In the genomic region with DNA sequence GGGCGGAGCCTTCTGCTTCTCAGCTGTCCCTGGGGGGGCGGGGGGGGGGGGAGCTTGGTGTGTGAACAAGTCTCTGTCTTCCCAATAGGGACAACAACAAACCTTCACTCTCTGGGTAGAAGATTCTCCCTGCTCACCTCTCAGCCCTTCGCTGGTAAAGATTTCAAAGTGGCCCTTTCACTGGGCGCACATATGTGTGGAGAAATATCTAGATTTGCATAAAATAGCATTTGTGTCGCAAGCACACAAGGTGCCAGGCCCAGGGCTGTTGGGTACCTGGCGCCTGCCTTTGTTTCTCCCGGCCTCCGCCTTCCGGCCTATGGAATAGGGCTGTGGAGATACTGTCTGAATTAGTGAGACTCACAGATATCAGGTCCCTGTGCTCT, we compare ENCODE assay signal across 9 mouse cellular contexts. TPM values are rescaled to one million over a fixed set of nuclear protein-coding genes. Genes with fewer than 3 reads are reported as not detected.
DNase-seq lines count a peak whose midpoint lies in the region; ATAC-seq and TF ChIP-seq lines count a peak whose summit lies in the region.
"Had no signal": no experiment of that assay in that cellular context is flagged by ENCODE, and none has a peak within 500 bp of the region (broad histone marks: within the 10 kb centered on the region; RNA-seq: fewer than 3 reads in every experiment).

No protein-coding gene starts in this region.

- no peaks in the 10 kb centered on the region for H3K27me3 ChIP-seq in forebrain, embryonic 12.5 days
- no peaks in the 10 kb centered on the region for H3K27me3 ChIP-seq in forebrain, embryonic 13.5 days
- H3K27me3 ChIP-seq in kidney, embryonic 16.5 days (ENCODE audit: insufficient read depth, low read length): no peaks in the 10 kb centered on the region
- no peaks in the 10 kb centered on the region for H3K27me3 ChIP-seq in MEL (ENCODE audit: control insufficient read depth in 1 of 2, insufficient read depth in 2 of 2, low read length in 2 of 2)
- H3K27me3 ChIP-seq in limb, embryonic 13.5 days: no peaks in the 10 kb centered on the region
- H3K27me3 ChIP-seq: neural tube, embryonic 15.5 days had no signal

- no peak for TF ChIP-seq EP300 in MEL (IDR thresholded peaks at IDR 0.05; ENCODE audit: low read depth in 1 of 2, low read length in 2 of 2)

- TF ChIP-seq POLR2A in MEL (IDR thresholded peaks at IDR 0.05; ENCODE audit: control insufficient read depth in 1 of 2, insufficient read depth in 1 of 2, low read depth in 1 of 2, low read length in 2 of 2, poor library complexity in 1 of 2): no peak

- H3K9ac ChIP-seq in forebrain, embryonic 12.5 days: no peak overlapping the region
- no peak overlapping the region for H3K9ac ChIP-seq in forebrain, embryonic 13.5 days
- peak overlapping the region; percentile 34; the same call in 1 of the 2 replicates for H3K9ac ChIP-seq in kidney, embryonic 16.5 days (replicated peaks; ENCODE audit: low read length)
- H3K9ac ChIP-seq in MEL (ENCODE audit: control insufficient read depth, low read depth, low read length, poor library complexity, severe bottlenecking): peak overlapping the region; percentile 49
- H3K9ac ChIP-seq in limb, embryonic 13.5 days: no peak overlapping the region
- H3K9ac ChIP-seq: neural tube, embryonic 15.5 days had no signal

- no peaks in the 10 kb centered on the region for H3K9me3 ChIP-seq in forebrain, embryonic 12.5 days
- H3K9me3 ChIP-seq in forebrain, embryonic 13.5 days (replicated peaks): no peaks in the 10 kb centered on the region
- peaks cover 3% of the 10 kb centered on the region; the same call in 1 of the 2 replicates for H3K9me3 ChIP-seq in kidney, embryonic 16.5 days (ENCODE audit: low read length)
- H3K9me3 ChIP-seq in MEL (replicated peaks; ENCODE audit: insufficient read depth, low read length): no peaks in the 10 kb centered on the region
- H3K9me3 ChIP-seq in limb, embryonic 13.5 days: 0 out of 2 replicates have a peak, but pooled peaks cover 4% of the 10 kb centered on the region

- no peak overlapping the region for H3K4me3 ChIP-seq in forebrain, embryonic 12.5 days (replicated peaks)
- H3K4me3 ChIP-seq in forebrain, embryonic 13.5 days: no peak overlapping the region
- H3K4me3 ChIP-seq in kidney, embryonic 16.5 days (ENCODE audit: low read length): no peak overlapping the region
- H3K4me3 ChIP-seq in MEL (ENCODE audit: control insufficient read depth in 1 of 2, insufficient read depth in 1 of 2, low read depth in 2 of 2, low read length in 2 of 2): peak overlapping the region; percentile 32 to 33
- H3K4me3 ChIP-seq in limb, embryonic 13.5 days: no peak overlapping the region
- H3K4me3 ChIP-seq: neural tube, embryonic 15.5 days had no signal

- H3K4me2 ChIP-seq in forebrain, embryonic 12.5 days: no peak overlapping the region
- H3K4me2 ChIP-seq in forebrain, embryonic 13.5 days: no peak overlapping the region
- no peak overlapping the region for H3K4me2 ChIP-seq in kidney, embryonic 16.5 days (replicated peaks; ENCODE audit: low read depth, low read length)
- no peak overlapping the region for H3K4me2 ChIP-seq in limb, embryonic 13.5 days (replicated peaks)
- H3K4me2 ChIP-seq: neural tube, embryonic 15.5 days had no signal

- TF ChIP-seq CTCF in MEL (IDR thresholded peaks at IDR 0.05 in 2 of 3, conservative IDR thresholded peaks at IDR 0.05 in 1 of 3; ENCODE audit: control insufficient read depth in 1 of 3, insufficient read depth in 1 of 3, low read depth in 2 of 3, low read length in 3 of 3, poor library complexity in 1 of 3, severe bottlenecking in 1 of 3): no peak

- ATAC-seq in forebrain, embryonic 12.5 days (ENCODE audit: low FRiP score): no peak
- no peak for ATAC-seq in forebrain, embryonic 13.5 days
- 0 out of 2 replicates have a peak, but pooled peaks have one; percentile 5 for ATAC-seq in kidney, embryonic 16.5 days (ENCODE audit: low FRiP score, low TSS enrichment)
- no peak for ATAC-seq in limb, embryonic 13.5 days (ENCODE audit: low FRiP score, low read depth)

- no peak for DNase-seq in kidney, postnatal 4 days
- DNase-seq in MEL (ENCODE audit: low read depth, low spot score): no peak
- DNase-seq in cerebellum, postnatal 14 days: no peak
- no peak for DNase-seq in urinary bladder, postnatal 25 days (ENCODE audit: low spot score)

- TF ChIP-seq RAD21 in MEL (IDR thresholded peaks at IDR 0.05; ENCODE audit: low read depth, low read length): no peak

- peak overlapping the region; percentile 11; the same call in 1 of the 2 replicates for H3K27ac ChIP-seq in forebrain, embryonic 12.5 days
- H3K27ac ChIP-seq in forebrain, embryonic 13.5 days: no peak overlapping the region
- peak overlapping the region; percentile 79 for H3K27ac ChIP-seq in kidney, embryonic 16.5 days (ENCODE audit: low read length)
- H3K27ac ChIP-seq in MEL (ENCODE audit: control insufficient read depth, low read depth, low read length): peak overlapping the region; percentile 67
- H3K27ac ChIP-seq in limb, embryonic 13.5 days: peak overlapping the region; percentile 48; the same call in 1 of the 2 replicates
- H3K27ac ChIP-seq: neural tube, embryonic 15.5 days had no signal

- H3K79me2 ChIP-seq in MEL (ENCODE audit: control insufficient read depth, insufficient read depth, low read length, poor library complexity): no peaks in the 10 kb centered on the region

- H3K36me3 ChIP-seq in forebrain, embryonic 12.5 days (replicated peaks): peaks cover 27% of the 10 kb centered on the region
- peaks cover 21% of the 10 kb centered on the region for H3K36me3 ChIP-seq in forebrain, embryonic 13.5 days (ENCODE audit: poor library complexity, severe bottlenecking)
- H3K36me3 ChIP-seq in kidney, embryonic 16.5 days (ENCODE audit: insufficient read depth, low read length): peaks cover 21% of the 10 kb centered on the region
- H3K36me3 ChIP-seq in MEL (ENCODE audit: control insufficient read depth in 1 of 2, insufficient read depth in 2 of 2, low read length in 2 of 2): peaks cover 0 to 49% of the 10 kb centered on the region in 2 experiments; a peak in 3 of 4 replicates
- peaks cover 31% of the 10 kb centered on the region for H3K36me3 ChIP-seq in limb, embryonic 13.5 days

- peaks cover 10% of the 10 kb centered on the region; the same call in 1 of the 2 replicates for H3K4me1 ChIP-seq in forebrain, embryonic 12.5 days
- H3K4me1 ChIP-seq in forebrain, embryonic 13.5 days: no peaks in the 10 kb centered on the region
- peaks cover 16% of the 10 kb centered on the region for H3K4me1 ChIP-seq in kidney, embryonic 16.5 days (ENCODE audit: insufficient read depth, low read length)
- H3K4me1 ChIP-seq in MEL (ENCODE audit: control insufficient read depth in 1 of 2, insufficient read depth in 2 of 2, low read length in 2 of 2): peaks cover 35 to 51% of the 10 kb centered on the region in 2 experiments
- H3K4me1 ChIP-seq in limb, embryonic 13.5 days: peaks cover 9% of the 10 kb centered on the region; the same call in 1 of the 2 replicates
- H3K4me1 ChIP-seq: neural tube, embryonic 15.5 days had no signal

- WGBS in forebrain, embryonic 12.5 days: 76% methylated on average over 9 of the region's 9 CpGs
- 76% methylated on average over 8 of the region's 9 CpGs for WGBS in forebrain, embryonic 13.5 days
- WGBS in kidney, embryonic 16.5 days: 72% methylated on average over 9 of the region's 9 CpGs
- WGBS in limb, embryonic 13.5 days: 77% methylated on average over 9 of the region's 9 CpGs

RNA-seq across cellular contexts. Expression of a gene that starts 11.8 kb away (rescaled TPM):
- polyA plus RNA-seq in forebrain, embryonic 12.5 days (2016; fragmentation: Nextera tagmentation; extraction: Ambion mirVana): 0.91 and 0.95 TPM in 2 replicates
- polyA plus RNA-seq in forebrain, embryonic 13.5 days (2015; fragmentation: Nextera tagmentation; extraction: Ambion mirVana): 0.54 and 1.0 TPM in 2 replicates
- polyA plus RNA-seq in kidney, embryonic 16.5 days (2015; fragmentation: Nextera tagmentation; extraction: Ambion mirVana): 1.1 and 1.2 TPM in 2 replicates
- total RNA-seq in MEL (2012; rRNA removed): not detected in 2 replicates
- under 1 TPM in 1 of 2 experiments, not detected in 1; 0.26 TPM for polyA plus RNA-seq in MEL (2012; ENCODE audit: insufficient read depth in 1 of 2, insufficient read length in 2 of 2, low read depth in 1 of 2, low replicate concordance in 2 of 2, missing spikeins in 1 of 2)
- 1.4 and 2.2 TPM in 2 replicates for polyA plus RNA-seq in limb, embryonic 13.5 days (2015; fragmentation: Nextera tagmentation; extraction: Ambion mirVana)

RNA-seq across cellular contexts. Expression of a gene that starts 12.4 kb away (rescaled TPM):
- polyA plus RNA-seq in forebrain, embryonic 12.5 days (2016; fragmentation: Nextera tagmentation; extraction: Ambion mirVana): 14.8 and 15.5 TPM in 2 replicates
- polyA plus RNA-seq in forebrain, embryonic 13.5 days (2015; fragmentation: Nextera tagmentation; extraction: Ambion mirVana): 12.4 and 13.7 TPM in 2 replicates
- polyA plus RNA-seq in kidney, embryonic 16.5 days (2015; fragmentation: Nextera tagmentation; extraction: Ambion mirVana): 74.9 and 75.5 TPM in 2 replicates
- 0.12 and 0.20 TPM in 2 replicates for total RNA-seq in MEL (2012; rRNA removed)
- under 1 TPM in 1 of 2 experiments, not detected in 1; 0.14 TPM for polyA plus RNA-seq in MEL (2012; ENCODE audit: insufficient read depth in 1 of 2, insufficient read length in 2 of 2, low read depth in 1 of 2, low replicate concordance in 2 of 2, missing spikeins in 1 of 2)
- polyA plus RNA-seq in limb, embryonic 13.5 days (2015; fragmentation: Nextera tagmentation; extraction: Ambion mirVana): 33.5 and 36.8 TPM in 2 replicates

RNA-seq across cellular contexts. Expression of a gene that starts 16.5 kb away (rescaled TPM):
- polyA plus RNA-seq in forebrain, embryonic 12.5 days (2016; fragmentation: Nextera tagmentation; extraction: Ambion mirVana): 10.3 and 10.4 TPM in 2 replicates
- polyA plus RNA-seq in forebrain, embryonic 13.5 days (2015; fragmentation: Nextera tagmentation; extraction: Ambion mirVana): 9.6 and 10.0 TPM in 2 replicates
- polyA plus RNA-seq in kidney, embryonic 16.5 days (2015; fragmentation: Nextera tagmentation; extraction: Ambion mirVana): 9.7 and 10.6 TPM in 2 replicates
- 9.2 and 10.7 TPM in 2 replicates for total RNA-seq in MEL (2012; rRNA removed)
- 1 to 10 TPM in 1 of 2 experiments, not detected in 1; 6.3 TPM for polyA plus RNA-seq in MEL (2012; ENCODE audit: insufficient read depth in 1 of 2, insufficient read length in 2 of 2, low read depth in 1 of 2, low replicate concordance in 2 of 2, missing spikeins in 1 of 2)
- 13.2 and 15.0 TPM in 2 replicates for polyA plus RNA-seq in limb, embryonic 13.5 days (2015; fragmentation: Nextera tagmentation; extraction: Ambion mirVana)

RNA-seq across cellular contexts. Expression of a gene that starts 26.2 kb away (rescaled TPM):
- polyA plus RNA-seq in forebrain, embryonic 12.5 days (2016; fragmentation: Nextera tagmentation; extraction: Ambion mirVana): 507 and 536 TPM in 2 replicates
- 503 and 514 TPM in 2 replicates for polyA plus RNA-seq in forebrain, embryonic 13.5 days (2015; fragmentation: Nextera tagmentation; extraction: Ambion mirVana)
- polyA plus RNA-seq in kidney, embryonic 16.5 days (2015; fragmentation: Nextera tagmentation; extraction: Ambion mirVana): 369 and 372 TPM in 2 replicates
- 338 and 358 TPM in 2 replicates for total RNA-seq in MEL (2012; rRNA removed)
- polyA plus RNA-seq in MEL (2012; ENCODE audit: insufficient read depth in 1 of 2, insufficient read length in 2 of 2, low read depth in 1 of 2, low replicate concordance in 2 of 2, missing spikeins in 1 of 2): 1,000 to 10,000 TPM in 1 of 2 experiments, 100 to 1,000 TPM in 1; 748 to 3,269 TPM
- polyA plus RNA-seq in limb, embryonic 13.5 days (2015; fragmentation: Nextera tagmentation; extraction: Ambion mirVana): 359 and 363 TPM in 2 replicates

RNA-seq across cellular contexts. Expression of a gene that starts 26.3 kb away (rescaled TPM):
- polyA plus RNA-seq in forebrain, embryonic 12.5 days (2016; fragmentation: Nextera tagmentation; extraction: Ambion mirVana): 25.4 and 27.0 TPM in 2 replicates
- polyA plus RNA-seq in forebrain, embryonic 13.5 days (2015; fragmentation: Nextera tagmentation; extraction: Ambion mirVana): 19.5 and 21.6 TPM in 2 replicates
- 21.9 and 24.4 TPM in 2 replicates for polyA plus RNA-seq in kidney, embryonic 16.5 days (2015; fragmentation: Nextera tagmentation; extraction: Ambion mirVana)
- total RNA-seq in MEL (2012; rRNA removed): 11.2 and 11.6 TPM in 2 replicates
- 10 to 100 TPM in 1 of 2 experiments, not detected in 1; 12.9 TPM for polyA plus RNA-seq in MEL (2012; ENCODE audit: insufficient read depth in 1 of 2, insufficient read length in 2 of 2, low read depth in 1 of 2, low replicate concordance in 2 of 2, missing spikeins in 1 of 2)
- 23.5 and 28.9 TPM in 2 replicates for polyA plus RNA-seq in limb, embryonic 13.5 days (2015; fragmentation: Nextera tagmentation; extraction: Ambion mirVana)

Comparison
In these comparisons a context has a peak if more than half of its experiments do, and no peak if none do; other contexts are left out.
1. H3K4me3 ChIP-seq: peak in MEL (2 of 2); none in forebrain, embryonic 12.5 days (single experiment), forebrain, embryonic 13.5 days (single experiment), kidney, embryonic 16.5 days (single experiment) and limb, embryonic 13.5 days (single experiment).
2. H3K9ac ChIP-seq: peak in kidney, embryonic 16.5 days (single experiment) and MEL (single experiment); none in forebrain, embryonic 12.5 days (single experiment), forebrain, embryonic 13.5 days (single experiment) and limb, embryonic 13.5 days (single experiment).
3. RNA of a gene that starts 12.4 kb away (polyA plus RNA-seq): 74.9 to 75.5 TPM in kidney, embryonic 16.5 days, 33.5 to 36.8 TPM in limb, embryonic 13.5 days, 14.8 to 15.5 TPM in forebrain, embryonic 12.5 days and 12.4 to 13.7 TPM in forebrain, embryonic 13.5 days; 0.14 TPM in MEL; every median in the first group is over 10 times any median in the second.